Comparison of ENCODE assay signal across 13 mouse cellular contexts in genomic region chr9:59589703-59590439, GRCm38 (mm10). TPM values are rescaled to one million over a fixed set of nuclear protein-coding genes. Genes with fewer than 3 reads are reported as not detected.
DNase-seq lines count a peak whose midpoint lies in the region; ATAC-seq lines count a peak whose summit lies in the region.
"Had no signal": no experiment of that assay in that cellular context is flagged by ENCODE, and none has a peak within 500 bp of the region (broad histone marks: within the 10 kb centered on the region; RNA-seq: fewer than 3 reads in every experiment).

No protein-coding gene starts in this region.

- H3K4me2 ChIP-seq in forebrain, embryonic 13.5 days = peak overlapping the region; percentile 53
- peak overlapping the region; percentile 67 for H3K4me2 ChIP-seq in midbrain, embryonic 16.5 days (ENCODE audit: low read length)

- no peak for DNase-seq in forebrain, embryonic 10.5 days (ENCODE audit: extremely low spot score, low spot score)
- DNase-seq in 3T3-L1 (ENCODE audit: low read depth, low spot score) = peak; percentile 54
- peak; percentile 67 to 75 for DNase-seq in frontal cortex, postnatal 36 days (ENCODE audit: low spot score in 2 of 2)
- DNase-seq in heart, postnatal 25 days (ENCODE audit: low spot score) = no peak
- DNase-seq in kidney, adult 18-20 months = no peak
- DNase-seq in embryo, embryonic 11 days = no peak
- DNase-seq: B cell, adult 2 months had no signal

- H3K27ac ChIP-seq in forebrain, embryonic 13.5 days = peak overlapping the region; percentile 83
- no peak overlapping the region for H3K27ac ChIP-seq in forebrain, embryonic 10.5 days
- peak overlapping the region; percentile 82 for H3K27ac ChIP-seq in midbrain, embryonic 16.5 days (ENCODE audit: low read length)

- no peaks in the 10 kb centered on the region; the same call in 1 of the 2 replicates for H3K36me3 ChIP-seq in forebrain, embryonic 13.5 days (ENCODE audit: poor library complexity, severe bottlenecking)
- H3K36me3 ChIP-seq in forebrain, embryonic 10.5 days (replicated peaks) = no peaks in the 10 kb centered on the region
- H3K36me3 ChIP-seq in midbrain, embryonic 16.5 days (ENCODE audit: control insufficient read depth, insufficient read depth, low read length) = peaks cover 7% of the 10 kb centered on the region; the same call in 1 of the 2 replicates

- H3K27me3 ChIP-seq in forebrain, embryonic 13.5 days = peaks cover 6% of the 10 kb centered on the region
- H3K27me3 ChIP-seq in forebrain, embryonic 10.5 days (ENCODE audit: poor library complexity, severe bottlenecking) = peaks cover 23% of the 10 kb centered on the region
- H3K27me3 ChIP-seq in midbrain, embryonic 16.5 days (ENCODE audit: control insufficient read depth, insufficient read depth, low read depth, low read length) = no peaks in the 10 kb centered on the region

- H3K9ac ChIP-seq in forebrain, embryonic 13.5 days = no peak overlapping the region
- H3K9ac ChIP-seq in midbrain, embryonic 16.5 days (ENCODE audit: low read depth, low read length) = no peak overlapping the region

- intact Hi-C loops in heart, postnatal 25 days (cut with DNase I) = no loop called here

- WGBS in forebrain, embryonic 13.5 days = 83% methylated on average over 10 of the region's 10 CpGs
- WGBS in forebrain, embryonic 10.5 days = 91% methylated on average over 10 of the region's 10 CpGs
- 83% methylated on average over 10 of the region's 10 CpGs for WGBS in midbrain, embryonic 16.5 days

- H3K4me3 ChIP-seq in forebrain, embryonic 13.5 days = no peak overlapping the region
- H3K4me3 ChIP-seq in forebrain, embryonic 10.5 days = no peak overlapping the region
- peak overlapping the region; percentile 34 for H3K4me3 ChIP-seq in midbrain, embryonic 16.5 days (ENCODE audit: low read depth, low read length)

- ATAC-seq in forebrain, embryonic 13.5 days = no peak
- ATAC-seq in midbrain, embryonic 16.5 days = no peak
- ATAC-seq: inflammation-experienced regulatory T-cells, adult 6 months had no signal

- no peaks in the 10 kb centered on the region for H3K9me3 ChIP-seq in forebrain, embryonic 13.5 days (replicated peaks)
- no peaks in the 10 kb centered on the region for H3K9me3 ChIP-seq in forebrain, embryonic 10.5 days
- H3K9me3 ChIP-seq in midbrain, embryonic 16.5 days (replicated peaks; ENCODE audit: control insufficient read depth, low read length, poor library complexity, severe bottlenecking) = no peaks in the 10 kb centered on the region

- H3K4me1 ChIP-seq in forebrain, embryonic 13.5 days = peaks cover 27% of the 10 kb centered on the region
- H3K4me1 ChIP-seq in forebrain, embryonic 10.5 days = peaks cover 17% of the 10 kb centered on the region
- peaks cover 30% of the 10 kb centered on the region for H3K4me1 ChIP-seq in midbrain, embryonic 16.5 days (ENCODE audit: control insufficient read depth, insufficient read depth, low read length)

RNA-seq across cellular contexts. Expression of gene Celf6, which starts 12.2 kb away (rescaled TPM):
- polyA plus RNA-seq in forebrain, embryonic 13.5 days (2015; fragmentation: Nextera tagmentation; extraction: Ambion mirVana) = 19.5 and 25.5 TPM in 2 replicates
- polyA plus RNA-seq in forebrain, embryonic 10.5 days (2016; fragmentation: Nextera tagmentation; extraction: Ambion mirVana) = 1.3 and 3.1 TPM in 2 replicates
- polyA plus RNA-seq in midbrain, embryonic 16.5 days (2015; fragmentation: Nextera tagmentation; extraction: Ambion mirVana) = 64.7 and 65.0 TPM in 2 replicates
- total RNA-seq in heart, postnatal 25 days (2021) = not detected
- total RNA-seq: granulocyte monocyte progenitor cell, adult 5-6 weeks had no signal
- polyA plus RNA-seq: inflammation-experienced regulatory T-cells, adult 6 months; limb, embryonic 11.5 days had no signal

RNA-seq across cellular contexts. Expression of gene Parp6, which starts 27.2 kb away (rescaled TPM):
- polyA plus RNA-seq in forebrain, embryonic 13.5 days (2015; fragmentation: Nextera tagmentation; extraction: Ambion mirVana) = 154 and 155 TPM in 2 replicates
- 34.1 and 41.6 TPM in 2 replicates for polyA plus RNA-seq in forebrain, embryonic 10.5 days (2016; fragmentation: Nextera tagmentation; extraction: Ambion mirVana)
- 214 and 222 TPM in 2 replicates for polyA plus RNA-seq in midbrain, embryonic 16.5 days (2015; fragmentation: Nextera tagmentation; extraction: Ambion mirVana)
- total RNA-seq in heart, postnatal 25 days (2021) = 10 to 100 TPM; 17.9 to 20.2 TPM

RNA-seq across cellular contexts. Expression of gene Tmem202, which starts 50.2 kb away (rescaled TPM):
- 0.49 TPM in 1 of 2 replicates, not detected in the other for polyA plus RNA-seq in forebrain, embryonic 13.5 days (2015; fragmentation: Nextera tagmentation; extraction: Ambion mirVana)
- not detected in 2 replicates for polyA plus RNA-seq in forebrain, embryonic 10.5 days (2016; fragmentation: Nextera tagmentation; extraction: Ambion mirVana)
- 0.94 and 0.97 TPM in 2 replicates for polyA plus RNA-seq in midbrain, embryonic 16.5 days (2015; fragmentation: Nextera tagmentation; extraction: Ambion mirVana)
- total RNA-seq in heart, postnatal 25 days (2021) = under 1 TPM; 0.52 to 0.64 TPM
- total RNA-seq: granulocyte monocyte progenitor cell, adult 5-6 weeks had no signal
- polyA plus RNA-seq: embryonic facial prominence, embryonic 11.5 days; inflammation-experienced regulatory T-cells, adult 6 months had no signal

RNA-seq across cellular contexts. Expression of gene Hexa, which starts 50.5 kb away (rescaled TPM):
- 35.8 and 38.8 TPM in 2 replicates for polyA plus RNA-seq in forebrain, embryonic 13.5 days (2015; fragmentation: Nextera tagmentation; extraction: Ambion mirVana)
- polyA plus RNA-seq in forebrain, embryonic 10.5 days (2016; fragmentation: Nextera tagmentation; extraction: Ambion mirVana) = 41.8 and 42.9 TPM in 2 replicates
- polyA plus RNA-seq in midbrain, embryonic 16.5 days (2015; fragmentation: Nextera tagmentation; extraction: Ambion mirVana) = 60.4 and 62.4 TPM in 2 replicates
- total RNA-seq in heart, postnatal 25 days (2021) = 10 to 100 TPM; 36.8 TPM

Comparison
In these comparisons a context has a peak if more than half of its experiments do, and no peak if none do; other contexts are left out.
1. DNase-seq: peak in 3T3-L1 (single experiment) and frontal cortex, postnatal 36 days (2 of 2); none in forebrain, embryonic 10.5 days (single experiment), heart, postnatal 25 days (single experiment), kidney, adult 18-20 months (single experiment) and embryo, embryonic 11 days (single experiment).